Mouse (Mus musculus): ENCODE data around the gene Pramel1.

DNA sequence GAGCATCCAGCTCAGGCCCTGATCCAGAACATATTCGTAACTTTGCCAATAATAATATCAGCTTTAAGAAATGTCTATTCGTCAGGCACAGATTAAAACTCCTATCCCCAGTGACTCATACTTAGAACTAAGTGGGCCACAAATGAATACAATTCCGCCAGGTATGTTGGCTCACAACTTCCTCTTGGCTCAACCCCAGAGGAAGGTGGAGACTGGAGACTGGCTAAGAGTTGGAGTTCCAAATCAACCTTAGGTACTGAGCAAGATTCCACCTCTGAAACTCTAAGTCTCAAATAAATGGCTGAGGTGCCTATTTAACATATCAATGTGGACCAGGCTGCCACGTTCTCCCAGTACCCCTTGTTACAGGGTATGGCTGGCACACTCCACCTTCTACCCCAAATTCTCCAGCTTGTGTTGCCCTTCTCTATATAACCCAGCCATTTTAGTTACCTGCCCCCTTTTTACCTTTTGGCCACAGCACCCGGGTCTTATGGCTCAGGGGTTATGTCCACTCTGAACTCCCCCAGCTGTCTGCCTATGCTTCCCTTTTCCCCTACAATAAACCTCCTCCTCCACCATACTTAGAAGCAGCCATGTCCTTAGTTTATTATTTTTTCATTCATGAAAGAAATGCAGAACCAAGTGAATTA lies 17.5 kb downstream of the Pramel1 start:
- TF ChIP-seq MEF2A (IDR thresholded peaks at IDR 0.05; ENCODE audit: borderline replicate concordance, low read depth, low read length) (no peak), TCF12 (IDR thresholded peaks at IDR 0.05; ENCODE audit: low read depth, low read length) (no peak), CTCF (conservative IDR thresholded peaks at IDR 0.05 in 1 of 2, IDR thresholded peaks at IDR 0.05 in 1 of 2; ENCODE audit: low read depth in 2 of 2, low read length in 2 of 2) (no peak), POLR2A (IDR thresholded peaks at IDR 0.05; ENCODE audit: low read depth, low read length) (no peak), KAT2A (IDR thresholded peaks at IDR 0.05; ENCODE audit: insufficient replicate concordance, low read length) (no peak), TBP (conservative IDR thresholded peaks at IDR 0.05; ENCODE audit: low read depth, low read length) (no peak)
